Mouse (Mus musculus) thymus, adult 2 months (tissue): ENCODE measurements around the gene Klhdc2.

Source experiments
- CTCF ChIP-seq: fragments of 200-500 bp; IDR thresholded peaks from 2 replicates; pipeline ENCODE4 v1.5.1; 2012; ENCODE audit warnings: mild to moderate bottlenecking, control low read depth, low read length, moderate library complexity, borderline replicate concordance; ENCODE audit not compliant: control insufficient read depth, poor library complexity, insufficient read depth; ENCODE audit errors: extremely low read depth
- POLR2A ChIP-seq: fragments of 200-500 bp; IDR thresholded peaks from 2 replicates; pipeline ENCODE4 v1.6.1; 2012; ENCODE audit warnings: mild to moderate bottlenecking, low read length, control low read depth, moderate library complexity; ENCODE audit not compliant: control insufficient read depth, poor library complexity, insufficient read depth; ENCODE audit errors: extremely low read depth

- TF ChIP-seq CTCF, result no peak
- TF ChIP-seq POLR2A, result no peak
Observed at GRCm38 (mm10) chr12:69318431-69318830, 21.9 kb downstream of the Klhdc2 start.
